19 mouse cellular contexts compared by ENCODE assay signal in genomic region chr4:109401176-109401689, GRCm38 (mm10). TPM values are rescaled to one million over a fixed set of nuclear protein-coding genes. Genes with fewer than 3 reads are reported as not detected.
DNase-seq lines count a peak whose midpoint lies in the region; ATAC-seq and TF ChIP-seq lines count a peak whose summit lies in the region.
"Had no signal": no experiment of that assay in that cellular context is flagged by ENCODE, and none has a peak within 500 bp of the region (broad histone marks: within the 10 kb centered on the region; RNA-seq: fewer than 3 reads in every experiment).

No protein-coding gene starts in this region.

- no peaks in the 10 kb centered on the region for H3K27me3 ChIP-seq in forebrain, embryonic 11.5 days (ENCODE audit: control insufficient read depth, insufficient read depth, low read length)
- H3K27me3 ChIP-seq in forebrain, embryonic 13.5 days: no peaks in the 10 kb centered on the region
- H3K27me3 ChIP-seq in midbrain, embryonic 15.5 days (replicated peaks): no peaks in the 10 kb centered on the region
- H3K27me3 ChIP-seq: heart, embryonic 15.5 days; intestine, embryonic 15.5 days; neural tube, embryonic 13.5 days had no signal

- H3K4me1 ChIP-seq in forebrain, embryonic 11.5 days (replicated peaks; ENCODE audit: control insufficient read depth, insufficient read depth, low read length): peaks cover 3% of the 10 kb centered on the region; the same call in 1 of the 2 replicates
- peaks cover 8% of the 10 kb centered on the region for H3K4me1 ChIP-seq in forebrain, embryonic 13.5 days
- H3K4me1 ChIP-seq in midbrain, embryonic 15.5 days: peaks cover 6% of the 10 kb centered on the region

- no peaks in the 10 kb centered on the region for H3K36me3 ChIP-seq in forebrain, embryonic 11.5 days (ENCODE audit: control insufficient read depth, insufficient read depth, low read length)
- no peaks in the 10 kb centered on the region for H3K36me3 ChIP-seq in forebrain, embryonic 13.5 days (ENCODE audit: poor library complexity, severe bottlenecking)
- H3K36me3 ChIP-seq in midbrain, embryonic 15.5 days (replicated peaks): no peaks in the 10 kb centered on the region
- H3K36me3 ChIP-seq: heart, embryonic 15.5 days; intestine, embryonic 15.5 days; limb, embryonic 10.5 days; neural tube, embryonic 13.5 days had no signal

- H3K4me2 ChIP-seq in forebrain, embryonic 11.5 days (ENCODE audit: low read depth, low read length, severe bottlenecking): no peak overlapping the region
- H3K4me2 ChIP-seq in forebrain, embryonic 13.5 days: no peak overlapping the region
- no peak overlapping the region for H3K4me2 ChIP-seq in midbrain, embryonic 15.5 days
- H3K4me2 ChIP-seq: heart, embryonic 15.5 days; intestine, embryonic 15.5 days; neural tube, embryonic 13.5 days had no signal

- 73% methylated on average over 5 of the region's 5 CpGs for WGBS in forebrain, embryonic 11.5 days
- 74% methylated on average over 5 of the region's 5 CpGs for WGBS in forebrain, embryonic 13.5 days
- WGBS in midbrain, embryonic 15.5 days: 81% methylated on average over 5 of the region's 5 CpGs

- peak; percentile 43 for DNase-seq in forebrain, embryonic 11.5 days (ENCODE audit: low spot score)
- no peak for DNase-seq in layer of hippocampus, adult 2 months (ENCODE audit: low spot score in 2 of 2)
- DNase-seq in layer of hippocampus, adult 9-10 months (ENCODE audit: low spot score): no peak
- peak; percentile 11 for DNase-seq in 416B (ENCODE audit: low read depth)
- DNase-seq in R1 (ENCODE audit: low read depth, low spot score): peak; percentile 24
- DNase-seq: cerebellum, adult 9-11 months; layer of hippocampus, postnatal 36 days; lung, adult 2 months; right cerebral cortex, postnatal 25 days; thymus, adult 18-20 months had no signal

- no peaks in the 10 kb centered on the region for H3K9me3 ChIP-seq in forebrain, embryonic 11.5 days (ENCODE audit: control insufficient read depth, low read length)
- no peaks in the 10 kb centered on the region for H3K9me3 ChIP-seq in forebrain, embryonic 13.5 days (replicated peaks)
- no peaks in the 10 kb centered on the region for H3K9me3 ChIP-seq in midbrain, embryonic 15.5 days
- H3K9me3 ChIP-seq: heart, embryonic 15.5 days; intestine, embryonic 15.5 days; limb, embryonic 10.5 days; neural tube, embryonic 13.5 days had no signal

- peak; percentile 64 for TF ChIP-seq CTCF in layer of hippocampus, adult 2 months (conservative IDR thresholded peaks at IDR 0.05)

- H3K4me3 ChIP-seq in forebrain, embryonic 11.5 days (ENCODE audit: low read depth, low read length): no peak overlapping the region
- no peak overlapping the region for H3K4me3 ChIP-seq in forebrain, embryonic 13.5 days
- H3K4me3 ChIP-seq in layer of hippocampus, adult 2 months: no peak overlapping the region
- H3K4me3 ChIP-seq in midbrain, embryonic 15.5 days: no peak overlapping the region
- H3K4me3 ChIP-seq: erythroblast, embryonic 14.5 days; heart, embryonic 15.5 days; intestine, embryonic 15.5 days; limb, embryonic 10.5 days; neural tube, embryonic 13.5 days had no signal

- no peak for ATAC-seq in forebrain, embryonic 11.5 days (replicated peaks; ENCODE audit: low FRiP score)
- ATAC-seq in forebrain, embryonic 13.5 days: no peak
- no peak for ATAC-seq in erythroblast, adult 5-6 weeks (replicated peaks; ENCODE audit: low FRiP score, poor library complexity, severe bottlenecking)
- ATAC-seq in midbrain, embryonic 15.5 days (replicated peaks): no peak
- ATAC-seq: intestine, embryonic 15.5 days; midbrain, embryonic 16.5 days had no signal

- no peak overlapping the region for H3K27ac ChIP-seq in forebrain, embryonic 11.5 days (ENCODE audit: low read depth, low read length)
- H3K27ac ChIP-seq in forebrain, embryonic 13.5 days: no peak overlapping the region
- H3K27ac ChIP-seq in layer of hippocampus, adult 2 months: no peak overlapping the region
- H3K27ac ChIP-seq in midbrain, embryonic 15.5 days: no peak overlapping the region
- H3K27ac ChIP-seq: heart, embryonic 15.5 days; intestine, embryonic 15.5 days; limb, embryonic 10.5 days; neural tube, embryonic 13.5 days had no signal

- no peak overlapping the region for H3K9ac ChIP-seq in forebrain, embryonic 11.5 days (ENCODE audit: low read length)
- no peak overlapping the region for H3K9ac ChIP-seq in forebrain, embryonic 13.5 days
- H3K9ac ChIP-seq in midbrain, embryonic 15.5 days: no peak overlapping the region
- H3K9ac ChIP-seq: heart, embryonic 15.5 days; intestine, embryonic 15.5 days; neural tube, embryonic 13.5 days had no signal

RNA-seq across cellular contexts. Expression of gene Ttc39a, which starts 5.2 kb away (rescaled TPM):
- polyA plus RNA-seq in forebrain, embryonic 11.5 days (2014; fragmentation: Nextera tagmentation; extraction: Ambion mirVana): 3.8 and 4.4 TPM in 2 replicates
- polyA plus RNA-seq in forebrain, embryonic 13.5 days (2015; fragmentation: Nextera tagmentation; extraction: Ambion mirVana): 0.86 and 1.0 TPM in 2 replicates
- 1 to 10 TPM; 1.4 to 1.8 TPM for total RNA-seq in layer of hippocampus, adult 2 months (2021)
- total RNA-seq in erythroblast, adult 5-6 weeks (2015; ENCODE audit: low replicate concordance): 10.8 and 15.0 TPM in 2 replicates
- total RNA-seq in erythroblast, adult 5-6 weeks (2017; ENCODE audit: low replicate concordance): 16.7 and 17.4 TPM in 2 replicates
- polyA plus RNA-seq in midbrain, embryonic 15.5 days (2015; fragmentation: Nextera tagmentation; extraction: Ambion mirVana): 2.0 and 2.4 TPM in 2 replicates

Comparison
In these comparisons a context has a peak if more than half of its experiments do, and no peak if none do; other contexts are left out.
1. DNase-seq: peak in forebrain, embryonic 11.5 days (single experiment), 416B (single experiment) and R1 (single experiment); none in layer of hippocampus, adult 2 months (0 of 2) and layer of hippocampus, adult 9-10 months (single experiment).